Mouse (Mus musculus) liver, adult 2 months (tissue): ENCODE measurements around the gene Atp5g1.

Source experiments
- CTCF ChIP-seq: fragments of 200-500 bp; IDR thresholded peaks from 2 replicates; pipeline ENCODE4 v1.5.1; 2011; ENCODE audit warnings: low read depth, low read length, control low read depth
- POLR2A ChIP-seq: fragments of 200-500 bp; IDR thresholded peaks from 2 replicates; pipeline ENCODE4 v1.6.1; 2011; ENCODE audit warnings: low read length, control low read depth; ENCODE audit not compliant: insufficient read depth; ENCODE audit errors: extremely low read depth

- no peak for TF ChIP-seq CTCF
- no peak for TF ChIP-seq POLR2A
These were observed 28.7 kb downstream of the Atp5g1 start for GRCm38 (mm10) chr11:96046793-96047192.
